Mouse (Mus musculus): ENCODE results near the gene Wdr5b.
"Not testable (repeated sequence)": the region's sequence is repeated elsewhere in the genome, so short reads cannot be mapped to it uniquely, and the experiment has no call there.

The Wdr5b gene

GRCm38 (mm10) chr16:36040640-36041624 is at the start of gene Wdr5b:
Gene Wdr5b (plus strand): TSS chr16:36041190.
- DNase-seq, result peak; percentile 96

DNA sequence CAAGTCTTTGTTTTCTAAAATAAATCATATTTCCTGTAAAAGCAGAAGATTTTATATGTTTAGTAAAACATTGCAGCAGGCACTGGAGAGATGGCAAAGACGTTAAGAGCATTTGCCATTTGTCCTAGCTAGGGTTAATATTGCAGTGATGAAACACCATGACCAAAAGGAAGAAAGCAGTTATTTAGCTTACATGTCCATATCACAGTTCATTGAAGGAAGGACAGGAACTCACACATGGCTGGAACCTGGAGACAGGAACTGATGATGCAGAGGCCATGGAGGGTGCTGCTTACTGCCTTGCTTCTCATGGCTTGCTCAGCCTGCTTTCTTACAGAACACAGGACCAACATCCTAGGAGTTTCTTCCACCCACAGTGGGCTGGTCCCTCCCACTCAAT is 48.6 kb upstream of the Wdr5b start:
- DNase-seq, result no peak

DNA sequence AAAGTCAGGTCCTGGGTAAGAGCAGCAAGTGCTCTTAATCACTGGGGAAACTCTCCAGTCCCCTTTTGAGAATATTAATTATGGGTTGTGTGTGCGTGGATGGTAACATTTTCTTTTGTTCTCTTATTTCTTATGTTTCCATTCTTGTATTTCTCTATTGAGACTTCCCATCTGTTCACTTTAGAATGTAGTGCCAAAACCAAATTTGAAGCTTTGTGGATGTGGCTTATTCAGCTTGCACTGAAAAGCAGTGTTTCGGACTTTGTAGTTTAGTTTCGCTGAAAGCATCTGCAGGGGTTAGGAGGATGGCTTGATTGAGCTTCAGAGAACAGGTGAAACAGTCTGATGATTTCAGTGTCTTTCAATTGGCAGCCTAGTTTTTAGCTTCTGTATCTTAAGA is 47.7 kb upstream of the Wdr5b start:
- DNase-seq, result no peak

- not testable (repeated sequence) for DNase-seq
Observed at GRCm38 (mm10) chr16:35998852-35999251, 42.1 kb upstream of the Wdr5b start.

DNA sequence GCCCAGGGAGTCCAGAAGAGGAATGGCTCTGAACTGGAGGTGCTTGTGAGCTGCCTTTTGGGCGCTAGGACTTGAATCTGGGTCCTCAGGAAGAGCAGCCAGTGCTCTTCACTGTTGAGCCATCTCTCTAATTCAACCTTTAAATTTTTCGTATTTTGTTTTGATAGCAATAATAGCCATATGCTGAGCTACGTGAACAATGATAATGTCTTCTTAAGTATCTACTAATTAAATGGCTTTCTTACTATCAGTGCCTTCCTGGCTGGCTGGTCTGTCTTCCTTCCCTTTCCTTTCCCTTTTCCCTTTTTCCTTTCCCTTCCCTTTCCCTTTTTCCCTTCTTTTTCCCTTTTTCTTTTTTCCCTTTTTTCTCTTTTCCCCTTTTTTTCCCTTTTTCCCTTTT is 32.6 kb upstream of the Wdr5b start:
- no peak for DNase-seq

- DNase-seq, result no peak
Observed at GRCm38 (mm10) chr16:36016335-36016734, 24.7 kb upstream of the Wdr5b start.

DNA sequence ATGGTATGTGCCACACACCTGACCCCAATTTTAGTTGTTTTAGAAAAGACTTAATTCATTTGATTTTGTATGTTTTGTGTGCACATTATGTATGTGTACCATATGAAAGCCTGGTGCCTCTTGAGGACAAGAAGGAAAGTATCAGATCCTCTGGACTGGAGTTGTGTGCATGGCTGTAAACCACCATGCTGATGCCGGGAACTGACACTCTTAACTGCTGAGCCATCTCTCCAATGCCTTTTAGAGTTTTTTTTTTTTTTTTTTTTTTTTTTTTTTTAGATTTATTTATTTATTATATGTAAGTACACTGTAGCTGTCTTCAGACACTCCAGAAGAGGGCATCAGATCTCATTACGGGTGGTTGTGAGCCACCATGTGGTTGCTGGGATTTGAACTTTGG is 12.9 kb upstream of the Wdr5b start:
- DNase-seq, result not testable (repeated sequence)

DNA sequence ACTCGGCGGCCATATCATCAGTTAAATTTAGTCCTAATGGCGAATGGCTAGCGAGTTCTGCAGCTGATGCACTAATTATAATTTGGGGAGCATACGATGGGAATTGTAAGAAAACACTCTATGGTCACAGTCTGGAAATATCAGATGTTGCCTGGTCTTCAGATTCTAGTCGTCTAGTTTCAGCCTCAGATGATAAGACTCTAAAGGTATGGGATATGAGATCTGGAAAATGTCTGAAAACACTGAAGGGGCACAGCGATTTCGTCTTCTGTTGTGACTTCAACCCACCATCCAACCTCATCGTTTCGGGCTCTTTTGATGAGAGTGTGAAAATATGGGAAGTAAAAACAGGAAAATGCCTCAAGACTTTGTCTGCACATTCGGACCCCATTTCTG is 633 bp downstream of the Wdr5b start:
- DNase-seq, result no peak

GRCm38 (mm10) chr16:36043073-36043472 is 2.1 kb downstream of the Wdr5b start:
- no peak for DNase-seq

- no peak for DNase-seq
Observed at GRCm38 (mm10) chr16:36043964-36044363, 3.0 kb downstream of the Wdr5b start.

- DNase-seq, result no peak
Observed at GRCm38 (mm10) chr16:36047538-36047937, 6.5 kb downstream of the Wdr5b start.

DNA sequence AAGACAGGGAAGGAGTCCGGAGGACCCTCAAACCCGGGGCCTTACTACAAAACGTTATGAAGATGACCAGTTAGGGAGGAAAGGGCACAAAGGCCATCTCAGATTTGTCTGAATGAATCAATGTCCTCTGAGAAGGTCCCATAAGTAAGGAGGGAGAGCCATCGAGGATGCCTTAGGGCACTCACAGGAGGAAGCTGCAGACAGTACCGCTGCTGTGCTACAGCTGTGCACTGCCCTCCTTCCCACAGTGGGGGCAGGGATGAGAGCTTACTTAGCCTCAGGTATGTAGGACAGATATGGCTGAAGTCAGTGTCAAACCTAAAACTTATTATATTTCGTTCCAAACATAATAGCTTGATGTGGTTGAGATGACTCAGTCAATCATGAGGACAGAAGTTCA is 10.5 kb downstream of the Wdr5b start:
- DNase-seq, result no peak

- DNase-seq, result no peak
Observed at GRCm38 (mm10) chr16:36053524-36054275, 12.7 kb downstream of the Wdr5b start.

DNA sequence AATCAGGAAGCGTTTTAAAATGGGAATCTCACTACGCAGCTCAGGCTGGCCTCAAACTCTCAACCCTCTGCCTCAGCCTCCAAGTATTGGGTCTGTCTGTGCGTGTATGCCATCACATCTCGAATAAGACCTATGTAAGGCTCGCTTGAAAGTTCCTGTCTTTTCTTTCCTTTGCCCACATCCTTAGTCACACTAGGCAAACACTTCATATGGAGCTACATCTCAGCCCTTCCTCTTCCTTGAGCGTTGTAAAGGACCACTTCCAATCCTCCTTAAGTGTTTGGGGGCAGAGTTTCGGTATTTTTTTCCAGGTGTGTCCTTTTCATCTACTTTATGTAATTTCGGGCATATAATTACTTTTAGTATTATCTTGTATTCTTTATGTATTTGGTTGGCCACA is 13.9 kb downstream of the Wdr5b start:
- no peak for DNase-seq

GRCm38 (mm10) chr16:36056416-36056815 is 15.4 kb downstream of the Wdr5b start:
- no peak for DNase-seq

- no peak for DNase-seq
Observed at GRCm38 (mm10) chr16:36057933-36058475, 17.0 kb downstream of the Wdr5b start.

GRCm38 (mm10) chr16:36062534-36062933 is 21.5 kb downstream of the Wdr5b start:
- DNase-seq, result not testable (repeated sequence)

DNA sequence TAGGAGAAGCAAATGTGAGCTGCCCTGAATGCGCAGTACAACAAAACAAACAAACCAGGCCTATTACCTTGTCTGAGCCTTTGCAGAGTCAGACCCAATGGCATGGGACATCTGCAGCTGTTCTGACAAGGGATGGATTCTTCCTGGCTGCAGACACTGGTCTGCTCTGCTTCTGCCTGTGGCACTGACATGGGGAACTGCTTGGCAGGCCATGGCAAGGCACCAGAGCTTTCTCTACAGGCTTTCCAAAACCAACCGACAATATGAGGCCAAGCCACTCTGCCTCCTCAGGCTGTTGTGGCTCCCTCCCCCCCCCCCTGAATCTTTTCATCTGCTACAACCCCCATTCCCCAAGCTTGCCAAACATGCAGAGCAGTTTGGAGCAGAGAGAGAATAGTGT is 22.3 kb downstream of the Wdr5b start:
- DNase-seq, result no peak

DNA sequence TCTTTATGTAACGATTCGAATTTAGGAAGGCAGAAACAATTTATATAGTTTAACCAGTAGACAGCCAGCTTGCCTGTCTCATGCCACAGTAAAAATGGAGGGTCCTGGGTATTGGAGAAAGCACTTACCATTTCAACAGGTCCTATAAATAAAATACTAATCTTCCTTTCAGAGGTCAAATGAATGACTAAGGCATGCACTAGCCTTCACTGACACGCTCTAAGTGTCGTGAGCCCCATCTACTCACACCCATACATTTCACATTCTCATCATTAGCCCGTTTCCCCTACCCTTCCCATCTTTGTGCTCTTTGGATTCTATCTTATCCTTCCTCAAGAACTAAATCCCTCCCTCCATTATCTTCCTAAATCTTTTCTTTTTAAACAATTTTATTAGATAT is 23.9 kb downstream of the Wdr5b start:
- DNase-seq, result no peak

DNA sequence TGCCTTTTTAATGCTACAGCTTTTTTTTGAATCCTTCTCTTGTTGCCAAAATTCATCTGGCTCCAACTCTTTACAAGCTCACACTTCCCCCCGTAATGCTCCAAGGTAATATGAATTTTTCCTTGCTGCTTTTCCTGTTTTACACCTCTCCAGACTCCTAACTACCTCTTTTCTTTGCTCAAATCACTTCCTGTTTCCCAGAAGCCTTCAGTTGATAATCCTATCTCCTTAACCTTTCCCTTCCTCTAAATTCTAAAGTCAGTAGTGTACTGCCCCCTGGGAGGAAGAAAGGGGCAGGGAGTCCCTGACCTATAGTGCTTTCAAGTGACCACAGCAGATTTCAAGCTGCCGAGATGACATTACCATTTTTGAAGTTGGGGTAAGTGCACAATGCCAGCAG is 26.7 kb downstream of the Wdr5b start:
- DNase-seq, result no peak

DNA sequence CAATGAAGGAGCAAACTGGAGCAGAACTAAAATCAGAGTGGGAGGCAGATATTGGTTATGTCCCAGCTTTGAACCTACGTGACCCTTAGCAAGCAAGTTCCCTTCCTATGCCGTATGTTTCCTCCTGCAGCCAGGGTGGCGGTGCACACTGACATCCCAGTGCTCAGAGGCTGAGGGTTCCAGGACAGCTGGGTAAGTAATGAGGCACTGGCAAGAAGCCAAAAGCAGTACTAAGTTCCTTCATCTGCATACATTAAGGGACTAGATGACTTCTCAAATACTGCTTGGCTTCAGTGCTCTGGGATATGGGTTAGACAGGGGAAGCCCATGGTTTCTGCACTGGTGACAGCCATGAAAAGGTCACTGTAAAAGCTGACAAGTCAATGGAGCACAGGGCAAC is 27.4 kb downstream of the Wdr5b start:
- DNase-seq, result peak; percentile 61

- no peak for DNase-seq
Observed at GRCm38 (mm10) chr16:36069819-36070575, 29.0 kb downstream of the Wdr5b start.

- DNase-seq, result no peak
Observed at GRCm38 (mm10) chr16:36071071-36071449, 30.1 kb downstream of the Wdr5b start.

Data from retina, postnatal 1 day (tissue).